Mouse (Mus musculus) brain, embryonic 14.5 days (tissue): ENCODE measurements at regions not wholly inside any gene's neighbourhood (a gene's known extent, or its start where the extent isn't known, plus 50 kb on each side); places are given as distances from the start of the nearest gene placed in this dataset.

Experiments
- DNase-seq: peaks from one replicate; pipeline ENCODE4 v3.0.0-alpha.2; 2011; ENCODE audit warnings: low read depth
- CTCF ChIP-seq: fragments of 200-500 bp; IDR thresholded peaks from 2 replicates; pipeline ENCODE4 v1.5.1; 2012; ENCODE audit warnings: inconsistent platforms, mild to moderate bottlenecking, moderate library complexity, borderline replicate concordance; ENCODE audit not compliant: insufficient read depth, insufficient read length; ENCODE audit errors: extremely low read depth
- POLR2A ChIP-seq: fragments of 200-500 bp; IDR thresholded peaks from 2 replicates; pipeline ENCODE4 v1.6.1; 2012; ENCODE audit warnings: mild to moderate bottlenecking, inconsistent platforms, borderline replicate concordance; ENCODE audit not compliant: poor library complexity, insufficient read depth, insufficient read length, severe bottlenecking; ENCODE audit errors: extremely low read depth

GRCm38 (mm10) chr9:120628794-120629560 lies 57.7 kb downstream of the Rpl14 start:
- TF ChIP-seq CTCF (no peak), POLR2A (no peak)
- DNase-seq, result peak; percentile 41

- DNase-seq, result no peak
Observed at GRCm38 (mm10) chr9:120629609-120630008, 58.4 kb downstream of the Rpl14 start.

GRCm38 (mm10) chr9:120632821-120633220 lies 61.6 kb downstream of the Rpl14 start:
- DNase-seq, result no peak
- TF ChIP-seq POLR2A (no peak), CTCF (no peak)

More at GRCm38 (mm10) chr9:120629609-120630008, 58.4 kb downstream of the Rpl14 start:
- no peak for TF ChIP-seq POLR2A
- TF ChIP-seq CTCF, result no peak

DNA sequence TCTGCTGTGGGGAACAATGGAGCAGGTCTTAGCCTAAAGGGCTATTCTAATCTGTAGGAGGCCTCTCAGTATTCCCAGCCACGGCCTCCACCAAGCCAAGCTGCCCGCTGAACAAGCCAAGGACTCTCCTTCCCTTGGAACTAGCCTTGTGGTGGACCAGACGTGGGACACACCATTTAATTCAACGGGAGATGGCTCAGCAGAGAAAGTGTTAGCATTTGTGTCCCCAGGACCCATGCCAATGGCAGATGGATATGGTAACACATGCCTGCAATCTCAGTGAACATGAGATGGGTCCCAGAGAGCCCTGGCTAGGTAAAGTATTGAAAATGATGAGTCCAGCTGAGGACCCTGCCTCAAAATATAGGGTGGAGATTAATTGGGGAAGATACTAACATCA lies 71.4 kb downstream of the Rpl14 start:
- TF ChIP-seq CTCF (no peak), POLR2A (no peak)
- no peak for DNase-seq

DNA sequence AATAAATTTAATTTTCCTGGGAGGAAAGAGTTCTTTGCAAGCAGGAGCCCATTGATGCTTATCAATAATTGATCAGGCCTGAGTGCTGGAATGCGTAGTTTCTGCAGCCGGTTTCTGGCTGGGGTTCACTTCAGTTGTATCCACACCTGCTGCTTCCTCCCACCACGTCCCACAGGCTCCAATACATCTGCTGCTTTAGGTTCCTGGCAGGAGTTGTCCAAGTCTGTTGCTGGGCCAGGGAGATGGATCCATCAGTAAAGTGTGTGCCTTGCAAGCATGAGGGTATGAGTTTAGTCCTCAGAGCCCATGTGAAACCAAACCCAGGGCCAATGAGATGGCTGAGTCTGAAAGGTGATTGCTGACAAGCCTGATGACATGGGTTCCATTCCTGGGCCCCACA lies 72.1 kb downstream of the Rpl14 start:
- no peak for DNase-seq
- no peak for TF ChIP-seq POLR2A
- no peak for TF ChIP-seq CTCF

DNA sequence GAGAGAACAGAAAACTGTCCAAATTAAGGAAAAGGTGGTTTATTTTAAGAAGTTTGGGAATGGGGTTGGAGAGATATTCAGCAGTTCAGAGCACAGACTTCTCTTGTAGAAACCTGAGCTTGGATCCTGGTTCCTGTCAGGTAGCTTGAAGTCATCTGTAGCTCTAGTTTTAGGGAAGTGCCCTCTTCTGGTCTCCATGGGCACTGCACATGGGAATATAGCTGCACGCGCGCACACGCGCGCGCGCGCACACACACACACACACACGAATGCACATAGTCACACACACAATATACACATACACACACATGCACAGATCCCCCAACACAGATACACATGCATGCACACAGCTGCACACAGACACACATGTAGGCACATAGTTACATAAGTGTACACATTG lies 74.5 kb downstream of the Rpl14 start:
- no peak for DNase-seq

DNA sequence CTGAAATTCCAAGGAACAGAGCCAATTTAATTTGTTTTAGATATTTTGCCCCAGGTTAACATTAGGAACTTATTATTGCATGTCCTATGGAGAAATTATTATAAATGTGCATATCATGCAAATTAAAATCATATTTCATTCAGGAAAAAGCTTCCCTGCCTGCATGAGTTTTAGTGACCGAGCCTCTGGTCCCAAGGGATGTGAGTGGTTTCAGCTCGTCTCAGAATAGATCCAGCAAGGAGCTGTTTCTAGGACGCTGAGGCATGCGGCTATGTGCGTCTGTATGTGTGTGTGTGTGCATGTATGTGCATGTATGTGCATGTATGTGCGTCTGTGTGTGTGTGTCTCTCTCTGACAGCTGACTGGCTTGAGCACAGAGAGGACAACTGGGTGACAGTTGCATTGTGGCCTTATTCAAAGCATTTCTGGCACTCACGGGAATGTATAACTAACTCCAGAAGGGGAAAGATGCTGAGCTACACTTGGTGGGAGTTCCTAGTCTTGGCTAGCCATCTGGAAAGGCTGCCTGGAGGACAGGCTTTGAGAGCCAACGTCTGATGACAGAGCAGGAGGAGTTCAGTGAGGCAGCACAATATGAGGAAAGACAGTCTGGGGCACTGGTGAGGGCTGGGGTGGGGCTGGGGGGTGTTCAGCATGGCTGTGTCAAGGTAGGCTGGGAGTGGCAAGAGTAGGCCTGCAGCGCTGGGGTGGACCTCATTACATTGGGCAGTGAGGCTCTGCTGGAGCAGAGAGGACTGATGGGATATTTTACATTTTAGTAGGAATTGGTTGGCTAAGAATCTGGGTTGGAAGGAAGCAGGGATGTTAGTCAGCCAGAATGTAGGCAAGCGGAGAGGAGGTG lies 75.8 kb downstream of the Rpl14 start:
- TF ChIP-seq POLR2A (no peak), CTCF (no peak)
- peak; percentile 63 for DNase-seq

More for the DNA sequence above, 74.5 kb downstream of the Rpl14 start:
- TF ChIP-seq CTCF, result no peak
- no peak for TF ChIP-seq POLR2A

GRCm38 (mm10) chr9:120647668-120647955 lies 76.4 kb downstream of the Rpl14 start:
- TF ChIP-seq CTCF (no peak), POLR2A (no peak)
- no peak for DNase-seq

DNA sequence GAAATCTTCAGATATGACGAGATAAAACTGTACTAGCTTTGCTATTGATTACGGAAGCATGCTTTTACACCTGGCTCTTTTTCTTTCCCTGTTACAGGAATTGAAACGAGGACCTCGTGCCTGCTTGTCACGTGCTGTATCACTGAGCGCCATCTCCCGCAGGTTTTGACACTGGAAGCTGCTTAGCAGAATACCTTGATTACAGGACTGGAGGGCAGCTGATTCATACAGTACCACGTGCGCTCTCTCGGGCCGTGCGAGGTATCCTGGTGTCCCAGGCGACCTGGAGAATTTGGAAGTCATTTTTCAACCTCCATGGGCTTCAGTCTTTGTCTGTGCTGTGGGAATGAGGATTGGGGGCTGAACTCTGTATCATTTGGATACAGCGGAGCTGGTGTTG lies 81.5 kb downstream of the Rpl14 start:
- TF ChIP-seq CTCF (no peak), POLR2A (no peak)
- peak; percentile 42 for DNase-seq

- peak; percentile 39 for DNase-seq
- TF ChIP-seq POLR2A (no peak), CTCF (no peak)
Observed at GRCm38 (mm10) chr9:120653170-120653569, 81.9 kb downstream of the Rpl14 start.

DNA sequence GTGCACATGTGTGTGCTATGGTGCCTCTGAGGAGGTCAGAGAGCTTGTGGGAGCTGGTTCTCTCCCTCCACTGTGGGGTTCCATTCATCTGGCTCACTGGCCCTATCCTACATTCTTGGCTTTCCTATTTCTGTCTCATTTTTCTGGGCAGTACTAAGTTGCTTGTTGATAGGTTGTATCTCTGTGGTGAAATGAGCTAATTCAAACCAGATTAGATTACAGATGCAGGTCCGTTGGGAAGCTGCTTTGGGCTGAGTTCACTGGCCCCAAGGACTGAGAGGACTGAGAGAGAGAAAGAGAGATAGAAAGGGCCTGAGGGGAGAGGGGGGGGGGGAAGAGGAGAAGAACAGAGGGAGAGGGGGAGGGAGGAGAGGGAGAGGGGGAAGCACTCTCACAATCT lies 83.5 kb downstream of the Rpl14 start:
- TF ChIP-seq CTCF (no peak), POLR2A (no peak)
- no peak for DNase-seq

DNA sequence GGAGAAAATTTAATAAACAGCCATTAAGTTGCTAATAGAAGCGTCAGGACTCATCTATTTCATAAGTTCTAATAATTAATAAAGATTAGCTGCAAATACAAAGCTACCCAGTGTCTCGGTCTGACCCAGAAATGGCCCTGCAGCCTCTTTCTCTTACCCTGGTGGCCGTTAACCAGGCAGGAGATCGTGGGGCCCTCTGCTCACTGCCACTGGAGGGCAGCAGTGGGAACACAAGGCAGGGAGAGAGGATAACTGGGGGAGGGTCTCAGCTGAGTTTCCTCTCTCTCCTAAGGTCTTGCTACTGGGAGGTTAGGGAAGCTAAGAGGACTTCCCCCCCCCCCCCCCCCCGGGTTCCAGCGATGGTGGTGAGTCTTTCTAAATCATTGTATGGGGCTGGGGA lies 85.7 kb downstream of the Rpl14 start:
- peak; percentile 60 for DNase-seq
- TF ChIP-seq CTCF (peak; percentile 79), POLR2A (no peak)

DNA sequence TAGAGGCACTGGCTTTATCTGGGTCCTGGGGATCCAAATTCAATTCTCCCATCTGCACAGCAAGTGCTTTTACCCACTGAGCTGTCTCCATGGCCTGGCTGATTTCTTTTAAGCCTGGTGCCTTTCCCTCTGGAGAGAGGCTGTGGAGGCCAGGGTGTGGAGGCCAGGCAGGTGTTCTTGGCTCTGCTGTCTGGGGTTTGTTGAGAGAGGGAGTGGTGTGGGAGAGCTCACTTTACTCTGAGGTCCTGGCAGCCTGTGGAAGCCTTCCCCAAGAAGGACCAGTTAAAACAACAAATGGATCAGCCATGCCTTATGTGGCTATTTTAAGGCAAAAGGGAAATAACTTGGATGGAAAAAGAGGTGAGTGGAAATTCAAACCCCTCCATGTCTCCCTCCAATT lies 86.5 kb downstream of the Rpl14 start:
- TF ChIP-seq CTCF, result no peak
- TF ChIP-seq POLR2A, result no peak
- no peak for DNase-seq
